Comparison of ENCODE assay signal across 8 mouse cellular contexts in genomic region chr4:108165152-108165895, GRCm38 (mm10). TPM values are rescaled to one million over a fixed set of nuclear protein-coding genes. Genes with fewer than 3 reads are reported as not detected.
DNase-seq lines count a peak whose midpoint lies in the region; ATAC-seq and TF ChIP-seq lines count a peak whose summit lies in the region.

Gene Echdc2, plus strand, starts transcription at chr4:108165437.

- TF ChIP-seq POLR2A in limb, embryonic 14.5 days (IDR thresholded peaks at IDR 0.05; ENCODE audit: borderline replicate concordance, extremely low read depth, insufficient read depth, insufficient read length), result 0 out of 2 replicates have a peak, but pooled peaks have one; percentile 18

- WGBS in limb, embryonic 14.5 days, result 1% methylated on average over 43 of the region's 43 CpGs
- WGBS in midbrain, postnatal 0 days, result 2% methylated on average over 43 of the region's 43 CpGs

- H3K27ac ChIP-seq in limb, embryonic 14.5 days (replicated peaks; ENCODE audit: low read depth, low read length), result no peak within 1 kb of the TSS
- H3K27ac ChIP-seq in midbrain, postnatal 0 days (ENCODE audit: low read depth, low read length), result no peak within 1 kb of the TSS

- H3K4me1 ChIP-seq in limb, embryonic 14.5 days (ENCODE audit: control insufficient read depth, insufficient read depth, low read length), result no peaks in the 10 kb centered on the region
- no peaks in the 10 kb centered on the region for H3K4me1 ChIP-seq in midbrain, postnatal 0 days (ENCODE audit: insufficient read depth, low read length)

- intact Hi-C loops in left cerebral cortex, postnatal 25 days (cut with DNase I), result no loop called here

- DNase-seq in left cerebral cortex, postnatal 25 days (ENCODE audit: low spot score in 2 of 2), result peak in 1 of 2 experiments; percentile 10
- no peak for DNase-seq in left cerebral cortex, adult 11 months (ENCODE audit: low spot score)
- DNase-seq in cerebellum, postnatal 36 days, result peak; percentile 50 to 56
- peak; percentile 31 for DNase-seq in gastrocnemius, postnatal 25 days
- DNase-seq in induced T-regulatory cell, adult 2 months (ENCODE audit: low read depth), result peak; percentile 17
- DNase-seq in limb, embryonic 14.5 days (ENCODE audit: low spot score), result peak; percentile 54
- DNase-seq in midbrain, postnatal 0 days (ENCODE audit: low spot score), result peak; percentile 33
- DNase-seq in thymus, postnatal 0 days (ENCODE audit: low spot score), result peak; percentile 57

- H3K27me3 ChIP-seq in limb, embryonic 14.5 days (ENCODE audit: control insufficient read depth, insufficient read depth, low read length), result no peaks in the 10 kb centered on the region
- no peaks in the 10 kb centered on the region for H3K27me3 ChIP-seq in midbrain, postnatal 0 days (ENCODE audit: insufficient read depth, low read length)

- no peaks in the 10 kb centered on the region for H3K9me3 ChIP-seq in limb, embryonic 14.5 days (ENCODE audit: control insufficient read depth, low read length)
- H3K9me3 ChIP-seq in midbrain, postnatal 0 days (ENCODE audit: low read length), result no peaks in the 10 kb centered on the region

- H3K4me3 ChIP-seq in limb, embryonic 14.5 days (replicated peaks; ENCODE audit: low read length), result peak within 1 kb of the TSS; percentile 69
- peak within 1 kb of the TSS; percentile 57 for H3K4me3 ChIP-seq in midbrain, postnatal 0 days (ENCODE audit: low read depth, low read length)

- no peaks in the 10 kb centered on the region; the same call in 1 of the 2 replicates for H3K36me3 ChIP-seq in limb, embryonic 14.5 days (ENCODE audit: control insufficient read depth, insufficient read depth, low read length)
- no peaks in the 10 kb centered on the region for H3K36me3 ChIP-seq in midbrain, postnatal 0 days (ENCODE audit: insufficient read depth, low read length)

- ATAC-seq in limb, embryonic 14.5 days (ENCODE audit: low FRiP score, low read depth), result peak; percentile 75
- no peak for ATAC-seq in midbrain, postnatal 0 days (ENCODE audit: low FRiP score)

- peak within 1 kb of the TSS; percentile 83 for H3K9ac ChIP-seq in limb, embryonic 14.5 days (ENCODE audit: low read depth, low read length, severe bottlenecking)
- peak within 1 kb of the TSS; percentile 62 for H3K9ac ChIP-seq in midbrain, postnatal 0 days (replicated peaks; ENCODE audit: low read length, poor library complexity, severe bottlenecking)

- peak within 1 kb of the TSS; percentile 89 for H3K4me2 ChIP-seq in limb, embryonic 14.5 days (replicated peaks; ENCODE audit: low read depth, low read length, severe bottlenecking)
- peak within 1 kb of the TSS; percentile 96 for H3K4me2 ChIP-seq in midbrain, postnatal 0 days (ENCODE audit: low read depth, low read length, poor library complexity, severe bottlenecking)

- peak; percentile 55 for TF ChIP-seq CTCF in midbrain, postnatal 0 days (IDR thresholded peaks at IDR 0.05)

RNA-seq across cellular contexts. Expression of gene Echdc2, which starts in this region (rescaled TPM):
- 10 to 100 TPM; 10.7 TPM for total RNA-seq in left cerebral cortex, postnatal 25 days (2021)
- total RNA-seq in gastrocnemius, postnatal 25 days (2021), result 1 to 10 TPM; 4.6 to 5.4 TPM
- 85.4 and 96.4 TPM in 2 replicates for polyA plus RNA-seq in limb, embryonic 14.5 days (2012; rRNA removed)
- 56.5 and 59.6 TPM in 2 replicates for polyA plus RNA-seq in limb, embryonic 14.5 days (2014; fragmentation: Nextera tagmentation; extraction: Ambion mirVana)
- total RNA-seq in midbrain, postnatal 0 days (2014; rRNA removed), result 12.1 and 32.1 TPM in 2 replicates
- polyA plus RNA-seq in midbrain, postnatal 0 days (2015; fragmentation: Nextera tagmentation; extraction: Ambion mirVana), result 9.8 and 10.6 TPM in 2 replicates
- polyA plus RNA-seq in thymus, postnatal 0 days (2015; fragmentation: Nextera tagmentation; extraction: Ambion mirVana), result 8.8 and 9.9 TPM in 2 replicates
